Mouse (Mus musculus): ENCODE measurements around the gene 1600002K03Rik.

DNA sequence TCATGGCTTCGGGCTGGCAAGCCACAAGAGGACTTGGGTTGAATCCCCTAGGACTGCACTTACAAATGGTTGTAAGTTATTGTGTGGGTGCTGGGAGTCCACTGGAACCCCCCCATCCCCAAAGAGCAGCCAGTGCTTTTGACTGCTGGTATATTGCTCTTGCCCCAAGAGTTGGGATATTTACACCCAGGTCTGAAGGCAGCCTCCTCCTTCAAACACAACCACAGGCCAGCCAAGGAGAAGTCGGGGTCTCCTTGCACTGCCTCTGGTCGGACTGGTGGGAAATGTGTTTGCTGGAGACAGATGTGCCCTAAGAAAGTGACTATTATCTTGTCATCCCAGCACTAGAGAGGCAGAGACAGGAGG, 10.5 kb upstream of the 1600002K03Rik start:
- no peak for TF ChIP-seq CTCF (IDR thresholded peaks at IDR 0.05; ENCODE audit: borderline replicate concordance, insufficient read depth, low read length)
- no peak for TF ChIP-seq POLR2A (IDR thresholded peaks at IDR 0.05; ENCODE audit: low read depth, low read length)

Data from embryonic fibroblast, embryonic 13.5 days (primary cell).